Mouse (Mus musculus) embryonic facial prominence, embryonic 11.5 days (tissue): ENCODE data around the gene Ccl17. TPM values are rescaled to one million over a fixed set of nuclear protein-coding genes. Genes with fewer than 3 reads are reported as not detected.
A peak's percentile ranks its signal among the peaks of the same experiment; 100 is the strongest.

Experiments
- ATAC-seq: fragments of 200-750 bp; cut with Nextera tagmentation; replicated peaks from 2 replicates; pipeline ENCODE4 v1.8.0; 2017; ENCODE audit warnings: low read depth; ENCODE audit not compliant: insufficient number of reproducible peaks, low FRiP score, low TSS enrichment
- DNase-seq: peaks from one replicate; pipeline ENCODE4 v3.0.0-alpha.2; 2015; ENCODE audit warnings: low spot score
- H3K27ac ChIP-seq: fragments of 300-500 bp; sonication (generic); replicated peaks from 2 replicates; pipeline ENCODE4 v1.5.1; 2014; ENCODE audit warnings: mild to moderate bottlenecking, low read depth, low read length, control low read depth
- H3K27me3 ChIP-seq: fragments of 300-500 bp; sonication (generic); 2 replicates; pipeline ENCODE4 v1.6.1; 2014; ENCODE audit warnings: mild to moderate bottlenecking, low read length, moderate library complexity, mixed read lengths; ENCODE audit not compliant: control insufficient read depth, insufficient read depth
- H3K36me3 ChIP-seq: fragments of 300-500 bp; sonication (generic); replicated peaks from 2 replicates; pipeline ENCODE4 v1.6.1; 2014; ENCODE audit warnings: low read depth, mild to moderate bottlenecking, low read length, moderate library complexity, mixed read lengths; ENCODE audit not compliant: control insufficient read depth, insufficient read depth
- H3K4me1 ChIP-seq: fragments of 300-500 bp; sonication (generic); 2 replicates; pipeline ENCODE4 v1.6.1; 2014; ENCODE audit warnings: low read length, mixed read lengths; ENCODE audit not compliant: control insufficient read depth, insufficient read depth
- H3K4me2 ChIP-seq: fragments of 300-500 bp; sonication (generic); 2 replicates; pipeline ENCODE4 v1.6.1; 2014; ENCODE audit warnings: low read depth, mild to moderate bottlenecking, control low read depth, low read length, moderate library complexity
- H3K4me3 ChIP-seq: fragments of 300-500 bp; sonication (generic); 2 replicates; pipeline ENCODE4 v1.5.1; 2014; ENCODE audit warnings: low read depth, low read length, control low read depth
- H3K9ac ChIP-seq: fragments of 300-500 bp; sonication (generic); replicated peaks from 2 replicates; pipeline ENCODE4 v1.6.1; 2014; ENCODE audit warnings: mild to moderate bottlenecking, control low read depth, low read length
- H3K9me3 ChIP-seq: fragments of 300-500 bp; sonication (generic); replicated peaks from 2 replicates; pipeline ENCODE4 v1.6.1; 2016; ENCODE audit warnings: mild to moderate bottlenecking, low read length, inconsistent platforms, mixed read lengths; ENCODE audit not compliant: control insufficient read depth
- WGBS: fragments of 180-500 bp; shearing (Covaris S2); extraction: QIAGEN DNeasy Blood & Tissue Kit; methylation state at CpG from one replicate; pipeline ENCODE4 v1.1.7; 2014; 5-methylcytosine and 5-hydroxymethylcytosine counted together
- polyA plus RNA-seq: library from polyadenylated mRNA; unstranded; fragments of >200 nt; fragmentation: Nextera tagmentation; extraction: Ambion mirVana; gene quantifications from 2 replicates; pipeline ENCODE4 v1.2.1, GENCODE M21; 2014

Ccl17 gene
- polyA plus RNA-seq: not detected in 2 replicates

DNA sequence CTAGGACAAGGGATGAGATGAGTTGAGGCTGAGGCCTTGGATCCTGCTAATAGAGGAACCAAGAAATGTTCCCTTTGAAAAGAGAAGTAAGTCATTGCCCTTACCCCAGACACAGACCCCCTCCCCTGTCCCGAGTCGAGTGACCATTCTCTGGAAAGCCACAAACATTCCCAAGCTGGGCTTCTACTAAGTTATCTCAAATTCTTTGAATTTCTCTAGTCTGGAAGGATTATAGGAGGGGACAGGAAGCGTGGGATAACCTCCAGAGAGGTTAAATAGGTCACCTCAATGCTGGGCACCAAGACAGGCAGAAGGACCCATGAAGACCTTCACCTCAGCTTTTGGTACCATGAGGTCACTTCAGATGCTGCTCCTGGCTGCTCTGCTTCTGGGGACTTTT is at the start of gene Ccl17:
Gene Ccl17, plus strand, starts transcription at position 301 of the 400 bp plus-strand sequence.
- Histone ChIP-seq H3K9ac (no peak within 1 kb of the TSS), H3K27ac (no peak within 1 kb of the TSS), H3K4me1 (no peaks in the 10 kb centered on the region), H3K4me3 (no peak within 1 kb of the TSS), H3K27me3 (no peaks in the 10 kb centered on the region), H3K36me3 (no peaks in the 10 kb centered on the region), H3K9me3 (no peaks in the 10 kb centered on the region), H3K4me2 (no peak within 1 kb of the TSS)
- no peak for DNase-seq
- no peak for ATAC-seq
- WGBS: 64% methylated on average over 3 of the region's 3 CpGs

DNA sequence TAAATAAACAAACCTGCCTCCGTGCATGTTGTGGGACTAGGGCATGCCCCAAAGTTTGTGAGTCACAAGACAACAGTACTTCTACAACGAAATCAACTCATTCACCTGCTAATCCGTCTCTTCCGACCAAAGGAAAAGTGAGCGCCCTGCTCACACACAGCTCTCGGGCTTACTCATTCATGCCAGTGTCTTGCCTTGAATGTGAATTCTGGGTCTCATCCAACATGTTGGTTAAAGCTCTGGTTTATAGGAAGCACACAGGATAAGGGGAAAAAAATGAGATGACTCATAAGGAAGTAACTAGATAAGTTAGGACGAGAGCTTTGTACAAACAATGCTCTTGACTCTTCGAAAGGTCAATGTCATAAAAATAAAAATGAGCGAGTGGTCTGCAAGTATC is 43.2 kb upstream of the Ccl17 start:
- ATAC-seq: no peak
- Histone ChIP-seq H3K4me3 (no peak overlapping the region), H3K36me3 (no peaks in the 10 kb centered on the region), H3K27ac (no peak overlapping the region), H3K4me2 (no peak overlapping the region), H3K27me3 (no peaks in the 10 kb centered on the region; the same call in none of the 2 replicates), H3K9me3 (no peaks in the 10 kb centered on the region), H3K4me1 (no peaks in the 10 kb centered on the region; the same call in 1 of the 2 replicates), H3K9ac (no peak overlapping the region)
- no peak for DNase-seq
- WGBS: 79% methylated on average over 9 of the region's 9 CpGs

DNA sequence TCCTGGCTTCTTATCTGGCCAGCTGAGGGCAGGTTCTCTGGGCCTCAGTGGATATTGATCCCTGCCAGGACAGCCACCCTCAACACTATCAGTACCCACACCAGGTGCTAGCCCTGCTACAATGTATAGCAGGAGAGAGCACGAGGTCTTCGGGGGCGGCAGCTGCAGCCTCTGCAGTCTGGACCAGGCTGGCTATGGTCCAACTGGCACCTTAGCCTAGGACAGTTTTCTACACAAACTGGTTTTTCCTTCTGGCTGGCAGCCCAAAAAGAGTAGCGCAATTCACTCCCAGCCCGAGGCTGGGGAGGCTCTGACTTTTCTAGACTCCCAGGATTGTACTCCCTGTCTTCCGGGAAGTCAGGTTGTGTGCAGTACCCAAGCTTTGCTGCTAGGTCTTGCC is 39.3 kb upstream of the Ccl17 start:
- ATAC-seq (no peak), DNase-seq (no peak)
- Histone ChIP-seq H3K9ac (no peak overlapping the region), H3K4me3 (no peak overlapping the region), H3K27me3 (peaks cover 6% of the 10 kb centered on the region), H3K4me2 (no peak overlapping the region), H3K36me3 (no peaks in the 10 kb centered on the region), H3K27ac (no peak overlapping the region), H3K4me1 (no peaks in the 10 kb centered on the region; the same call in 1 of the 2 replicates), H3K9me3 (no peaks in the 10 kb centered on the region)
- WGBS: 70% methylated on average over 6 of the region's 6 CpGs

DNA sequence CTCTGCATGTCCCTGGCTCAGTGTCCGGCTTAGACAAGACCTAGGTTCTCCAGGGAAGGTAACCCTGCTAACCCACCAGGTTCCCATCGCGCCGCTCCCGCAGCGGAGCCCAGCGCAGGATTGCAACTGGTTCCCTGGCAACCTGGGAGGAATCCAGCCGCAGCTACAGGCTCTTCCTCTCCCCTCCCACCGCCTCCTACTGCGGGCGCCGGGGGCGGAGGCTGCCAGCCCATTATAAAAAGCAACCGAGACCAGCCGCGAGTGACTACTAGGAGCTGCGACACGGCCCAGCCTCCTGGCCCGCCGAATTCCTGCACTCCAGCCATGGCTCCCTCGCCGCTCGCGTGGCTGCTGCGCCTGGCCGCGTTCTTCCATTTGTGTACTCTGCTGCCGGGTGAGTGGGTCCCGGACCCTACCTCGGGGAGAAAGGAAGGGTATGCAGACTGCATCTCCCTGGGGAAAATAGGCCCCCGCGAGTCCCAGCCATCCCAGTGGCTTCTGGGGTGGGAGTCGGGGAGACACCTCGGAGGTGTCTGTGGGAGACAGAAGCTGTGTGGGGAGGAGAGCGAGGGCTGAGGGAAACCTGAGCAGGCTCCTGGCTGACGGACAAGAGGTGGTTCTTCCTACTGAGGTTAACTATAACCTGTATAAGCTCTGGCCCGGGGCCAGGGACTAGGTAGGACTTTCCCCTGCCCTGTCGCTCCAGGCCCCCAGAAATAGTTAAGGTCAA is 38.1 kb upstream of the Ccl17 start, which contains the start of gene Cx3cl1:
Gene Cx3cl1, plus strand, starts transcription at position 69 of the 730 bp plus-strand sequence.
- DNase-seq: peak; percentile 85
- Histone ChIP-seq H3K27me3 (peaks cover 6% of the 10 kb centered on the region), H3K4me2 (peak within 1 kb of the TSS; percentile 89), H3K36me3 (no peaks in the 10 kb centered on the region), H3K4me3 (peak within 1 kb of the TSS; percentile 46), H3K9ac (peak within 1 kb of the TSS; percentile 61), H3K9me3 (no peaks in the 10 kb centered on the region), H3K27ac (no peak within 1 kb of the TSS), H3K4me1 (no peaks in the 10 kb centered on the region; the same call in 1 of the 2 replicates)
- peak; percentile 72 for ATAC-seq
- under 1% methylated on average over 38 of the region's 38 CpGs for WGBS

DNA sequence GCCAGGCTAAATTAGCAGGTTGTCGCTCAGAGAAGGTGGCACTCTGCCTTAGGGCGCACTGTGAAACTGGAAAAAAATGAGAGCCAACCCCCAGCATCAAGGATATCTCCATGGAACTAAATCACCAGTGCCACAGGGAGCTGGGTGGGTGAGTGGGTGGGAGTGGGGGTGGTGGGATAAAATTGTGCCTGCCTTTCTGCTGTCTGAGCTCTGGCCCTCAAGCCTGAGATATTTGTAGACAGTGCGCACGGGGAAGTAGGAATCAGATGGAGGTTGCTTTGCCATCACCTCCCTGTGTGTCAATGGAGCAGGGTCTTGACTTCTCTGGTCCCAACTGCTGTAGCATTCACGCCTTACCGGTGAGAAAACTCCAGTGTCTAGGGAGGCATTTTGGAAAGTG is 37.2 kb upstream of the Ccl17 start:
- H3K9me3 ChIP-seq: no peaks in the 10 kb centered on the region

DNA sequence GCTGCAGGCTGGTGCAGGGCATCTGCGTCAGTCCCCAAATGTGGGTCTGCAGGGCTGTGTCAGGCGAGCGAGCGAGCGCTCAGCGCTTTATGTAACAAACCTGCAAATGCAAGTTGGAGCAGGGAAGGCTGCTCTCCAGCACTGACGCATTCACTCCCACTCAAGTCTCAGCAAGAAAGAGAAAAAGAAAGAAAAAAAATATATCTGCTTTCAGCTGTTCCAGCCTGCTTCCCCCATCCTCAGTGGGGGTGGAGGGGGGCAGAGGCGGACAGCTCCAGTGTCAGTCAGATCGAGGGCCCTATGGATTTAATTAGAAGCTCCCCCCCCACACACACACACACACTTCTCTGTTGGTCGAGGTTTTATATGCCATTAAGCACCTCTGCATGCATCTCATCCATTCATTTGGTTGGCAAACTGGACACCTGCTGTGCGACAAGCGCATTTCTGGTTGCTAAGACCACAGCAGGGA is 36.5 kb upstream of the Ccl17 start:
- H3K27ac ChIP-seq: no peak overlapping the region
- DNase-seq: peak; percentile 20
- no peak overlapping the region for H3K4me2 ChIP-seq
- H3K9me3 ChIP-seq: no peaks in the 10 kb centered on the region
- ATAC-seq: no peak
- H3K4me1 ChIP-seq: no peaks in the 10 kb centered on the region; the same call in none of the 2 replicates
- H3K27me3 ChIP-seq: peaks cover 6% of the 10 kb centered on the region
- no peaks in the 10 kb centered on the region; the same call in 1 of the 2 replicates for H3K36me3 ChIP-seq
- no peak overlapping the region for H3K9ac ChIP-seq
- H3K4me3 ChIP-seq: no peak overlapping the region
- WGBS: 11% methylated on average over 12 of the region's 12 CpGs

More for the DNA sequence above, 37.2 kb upstream of the Ccl17 start:
- H3K36me3 ChIP-seq: no peaks in the 10 kb centered on the region; the same call in 1 of the 2 replicates
- ATAC-seq (no peak), DNase-seq (no peak)
- H3K9ac ChIP-seq: no peak overlapping the region
- 40% methylated on average over 6 of the region's 6 CpGs for WGBS
- peaks cover 6% of the 10 kb centered on the region for H3K27me3 ChIP-seq
- no peak overlapping the region for H3K27ac ChIP-seq
- no peaks in the 10 kb centered on the region; the same call in none of the 2 replicates for H3K4me1 ChIP-seq
- H3K4me2 ChIP-seq: no peak overlapping the region
- no peak overlapping the region for H3K4me3 ChIP-seq

DNA sequence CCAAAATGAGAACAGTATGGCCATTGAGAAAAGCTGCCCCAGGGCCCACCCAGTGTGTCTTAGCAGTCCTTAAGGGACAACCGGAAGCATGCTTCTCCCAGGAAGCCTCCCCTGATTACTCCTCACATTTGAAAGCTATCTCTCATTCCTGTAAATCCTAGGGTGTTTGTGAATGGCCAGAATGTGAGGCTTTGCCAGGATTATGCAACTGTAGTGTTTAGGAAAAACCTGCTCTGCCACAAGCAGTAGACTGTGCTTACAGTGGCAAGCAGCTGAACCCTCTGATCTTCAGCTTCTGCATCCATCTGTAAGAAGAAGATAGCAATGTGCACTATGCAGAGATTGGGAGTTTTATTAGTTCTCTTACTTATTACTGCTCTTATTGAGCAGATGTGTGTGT is 35.7 kb upstream of the Ccl17 start:
- WGBS: 90% methylated on average over 1 of the region's 1 CpGs
- no peaks in the 10 kb centered on the region; the same call in none of the 2 replicates for H3K4me1 ChIP-seq

DNA sequence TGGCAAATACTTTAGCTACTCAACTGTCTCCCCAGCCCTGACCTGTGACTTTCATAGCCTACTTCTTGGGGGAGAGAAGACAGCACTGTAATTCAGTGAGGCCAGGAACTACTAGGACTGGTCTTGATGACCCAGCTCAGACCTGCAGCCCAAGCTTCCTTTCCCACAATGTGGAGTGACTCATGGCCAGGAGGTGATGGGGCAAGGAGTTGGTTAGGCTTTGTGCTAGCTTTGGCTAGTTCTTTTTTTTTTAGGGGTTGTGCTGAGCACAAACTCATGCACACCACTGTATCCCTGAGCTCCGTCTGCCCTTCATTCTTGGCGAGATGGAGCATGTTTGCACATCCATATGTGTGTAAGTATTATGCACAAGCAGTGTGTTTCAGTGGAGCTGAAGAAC is 33.9 kb upstream of the Ccl17 start:
- H3K4me1 ChIP-seq: no peaks in the 10 kb centered on the region; the same call in none of the 2 replicates
- no peak overlapping the region for H3K9ac ChIP-seq
- no peak overlapping the region for H3K4me3 ChIP-seq
- H3K9me3 ChIP-seq: no peaks in the 10 kb centered on the region
- no peaks in the 10 kb centered on the region; the same call in 1 of the 2 replicates for H3K36me3 ChIP-seq
- 76% methylated on average over 2 of the region's 2 CpGs for WGBS
- H3K27me3 ChIP-seq: peaks cover 6% of the 10 kb centered on the region; the same call in 1 of the 2 replicates
- no peak overlapping the region for H3K4me2 ChIP-seq
- no peak for ATAC-seq
- no peak for DNase-seq
- no peak overlapping the region for H3K27ac ChIP-seq

More for the DNA sequence above, 35.7 kb upstream of the Ccl17 start:
- H3K4me3 ChIP-seq: no peak overlapping the region
- ATAC-seq: no peak
- no peak overlapping the region for H3K4me2 ChIP-seq
- H3K9me3 ChIP-seq: no peaks in the 10 kb centered on the region
- no peak overlapping the region for H3K27ac ChIP-seq
- H3K36me3 ChIP-seq: no peaks in the 10 kb centered on the region; the same call in 1 of the 2 replicates
- no peak for DNase-seq
- H3K9ac ChIP-seq: no peak overlapping the region
- H3K27me3 ChIP-seq: peaks cover 6% of the 10 kb centered on the region
